Mouse (Mus musculus): ENCODE measurements at regions not wholly inside any gene's neighbourhood (a gene's known extent, or its start where the extent isn't known, plus 50 kb on each side); places are given as distances from the start of the nearest gene placed in this dataset.

DNA sequence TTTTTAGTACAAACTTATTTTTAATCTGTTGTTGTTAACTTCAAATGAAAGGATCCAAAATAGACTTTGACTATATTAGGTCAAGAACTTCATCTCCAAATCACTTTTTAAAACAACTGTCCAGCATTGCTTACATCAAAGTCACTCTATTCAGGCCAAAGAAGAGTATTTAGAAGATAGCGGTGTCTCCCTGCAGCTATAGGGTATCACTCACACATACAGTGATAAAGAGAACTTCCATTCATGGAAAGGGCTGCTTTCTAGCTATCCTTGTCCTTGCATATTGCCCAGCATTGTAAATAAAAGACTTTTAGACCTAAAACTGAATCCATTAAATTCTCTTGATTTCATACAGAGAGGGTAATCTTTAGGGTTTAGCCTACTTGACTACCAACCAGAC lies 82.1 kb upstream of the Lsm6 start:
- TF ChIP-seq CTCF (IDR thresholded peaks at IDR 0.05; ENCODE audit: low read depth, low read length) (no peak), POLR2A (IDR thresholded peaks at IDR 0.05; ENCODE audit: extremely low read depth, insufficient read depth, low read length) (no peak)
